Comparison of ENCODE assay signal across 9 mouse cellular contexts in the genomic region with DNA sequence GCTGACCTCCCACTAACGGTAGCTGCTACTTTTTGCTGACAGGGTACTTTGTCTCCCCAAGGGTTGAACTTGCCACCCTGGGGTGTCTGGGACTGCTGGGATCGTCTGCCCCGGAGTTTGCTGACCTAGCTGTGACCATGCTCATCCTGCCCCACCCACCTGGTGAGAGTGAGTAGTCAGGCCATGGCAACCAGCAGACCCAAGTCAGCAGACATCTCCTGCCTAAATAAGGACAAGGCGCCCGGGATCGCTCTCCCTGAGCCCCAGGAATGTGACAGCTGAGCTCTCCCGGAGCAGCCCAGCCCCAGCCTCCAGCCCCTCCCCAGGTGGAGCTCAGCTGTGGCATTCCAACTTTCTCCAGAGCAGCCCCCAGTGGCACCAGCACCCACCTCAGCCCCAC. TPM values are rescaled to one million over a fixed set of nuclear protein-coding genes. Genes with fewer than 3 reads are reported as not detected.
DNase-seq lines count a peak whose midpoint lies in the region; ATAC-seq lines count a peak whose summit lies in the region.
"Had no signal": no experiment of that assay in that cellular context is flagged by ENCODE, and none has a peak within 500 bp of the region (broad histone marks: within the 10 kb centered on the region; RNA-seq: fewer than 3 reads in every experiment).

No protein-coding gene starts in this region.

- DNase-seq in limb, embryonic 10.5 days (ENCODE audit: low spot score): no peak
- peak; percentile 24 for DNase-seq in embryonic facial prominence, embryonic 10.5 days (ENCODE audit: low spot score)
- DNase-seq in heart, embryonic 10.5 days (ENCODE audit: low spot score): peak; percentile 97
- peak; percentile 16 for DNase-seq in lung, postnatal 14 days
- DNase-seq in spleen, postnatal 14 days (ENCODE audit: low spot score in 2 of 2): no peak
- DNase-seq: spleen, adult 18-20 months had no signal

- H3K4me1 ChIP-seq in limb, embryonic 13.5 days: peaks cover 28% of the 10 kb centered on the region
- H3K4me1 ChIP-seq in limb, embryonic 10.5 days: peaks cover 6% of the 10 kb centered on the region; the same call in 1 of the 2 replicates
- H3K4me1 ChIP-seq in embryonic facial prominence, embryonic 10.5 days: peaks cover 9% of the 10 kb centered on the region
- H3K4me1 ChIP-seq in heart, embryonic 10.5 days: peaks cover 90% of the 10 kb centered on the region
- H3K4me1 ChIP-seq in neural tube, embryonic 15.5 days: peaks cover 10% of the 10 kb centered on the region

- peaks cover 3% of the 10 kb centered on the region; the same call in 1 of the 2 replicates for H3K27me3 ChIP-seq in limb, embryonic 13.5 days
- H3K27me3 ChIP-seq in limb, embryonic 10.5 days (ENCODE audit: low read depth, poor library complexity, severe bottlenecking): no peaks in the 10 kb centered on the region
- no peaks in the 10 kb centered on the region for H3K27me3 ChIP-seq in embryonic facial prominence, embryonic 10.5 days (replicated peaks; ENCODE audit: low read depth, poor library complexity, severe bottlenecking)
- H3K27me3 ChIP-seq in heart, embryonic 10.5 days (ENCODE audit: insufficient read depth, poor library complexity, severe bottlenecking): no peaks in the 10 kb centered on the region
- H3K27me3 ChIP-seq in neural tube, embryonic 15.5 days (replicated peaks): 0 out of 2 replicates have a peak, but pooled peaks cover 3% of the 10 kb centered on the region

- WGBS in limb, embryonic 13.5 days: 14% methylated on average over 7 of the region's 7 CpGs
- 18% methylated on average over 7 of the region's 7 CpGs for WGBS in limb, embryonic 10.5 days
- 22% methylated on average over 7 of the region's 7 CpGs for WGBS in embryonic facial prominence, embryonic 10.5 days
- 6% methylated on average over 7 of the region's 7 CpGs for WGBS in heart, embryonic 10.5 days
- WGBS in neural tube, embryonic 15.5 days: 32% methylated on average over 7 of the region's 7 CpGs

- no peak overlapping the region for H3K27ac ChIP-seq in limb, embryonic 13.5 days
- H3K27ac ChIP-seq in limb, embryonic 10.5 days: no peak overlapping the region
- no peak overlapping the region for H3K27ac ChIP-seq in embryonic facial prominence, embryonic 10.5 days (replicated peaks)
- H3K27ac ChIP-seq in heart, embryonic 10.5 days: peak overlapping the region; percentile 88
- no peak overlapping the region for H3K27ac ChIP-seq in neural tube, embryonic 15.5 days (replicated peaks)

- peak; percentile 75 for ATAC-seq in limb, embryonic 13.5 days (ENCODE audit: low FRiP score, low read depth)
- no peak for ATAC-seq in neural tube, embryonic 15.5 days (ENCODE audit: low FRiP score)
- ATAC-seq in cerebellum, adult (ENCODE audit: insufficient number of reproducible peaks, low FRiP score, low TSS enrichment): no peak

- no peaks in the 10 kb centered on the region for H3K9me3 ChIP-seq in limb, embryonic 13.5 days
- H3K9me3 ChIP-seq in limb, embryonic 10.5 days (replicated peaks): no peaks in the 10 kb centered on the region
- no peaks in the 10 kb centered on the region for H3K9me3 ChIP-seq in embryonic facial prominence, embryonic 10.5 days
- H3K9me3 ChIP-seq in heart, embryonic 10.5 days: no peaks in the 10 kb centered on the region
- no peaks in the 10 kb centered on the region for H3K9me3 ChIP-seq in neural tube, embryonic 15.5 days (replicated peaks)

- H3K4me3 ChIP-seq in limb, embryonic 13.5 days: no peak overlapping the region
- H3K4me3 ChIP-seq in limb, embryonic 10.5 days: no peak overlapping the region
- no peak overlapping the region for H3K4me3 ChIP-seq in embryonic facial prominence, embryonic 10.5 days
- H3K4me3 ChIP-seq in heart, embryonic 10.5 days: peak overlapping the region; percentile 16; the same call in 1 of the 2 replicates
- H3K4me3 ChIP-seq in neural tube, embryonic 15.5 days (replicated peaks): no peak overlapping the region

- no peak overlapping the region for H3K9ac ChIP-seq in limb, embryonic 13.5 days
- H3K9ac ChIP-seq in neural tube, embryonic 15.5 days (replicated peaks): no peak overlapping the region

- H3K36me3 ChIP-seq in limb, embryonic 13.5 days: no peaks in the 10 kb centered on the region
- no peaks in the 10 kb centered on the region for H3K36me3 ChIP-seq in limb, embryonic 10.5 days
- H3K36me3 ChIP-seq in embryonic facial prominence, embryonic 10.5 days (replicated peaks): no peaks in the 10 kb centered on the region
- peaks cover 14% of the 10 kb centered on the region; the same call in 1 of the 2 replicates for H3K36me3 ChIP-seq in heart, embryonic 10.5 days
- no peaks in the 10 kb centered on the region for H3K36me3 ChIP-seq in neural tube, embryonic 15.5 days

- H3K4me2 ChIP-seq in limb, embryonic 13.5 days (replicated peaks): no peak overlapping the region
- H3K4me2 ChIP-seq in neural tube, embryonic 15.5 days: no peak overlapping the region

RNA-seq across cellular contexts. Expression of gene Jph2, which starts 44.1 kb away (rescaled TPM):
- 2.4 and 2.7 TPM in 2 replicates for polyA plus RNA-seq in limb, embryonic 13.5 days (2015; fragmentation: Nextera tagmentation; extraction: Ambion mirVana)
- polyA plus RNA-seq in limb, embryonic 10.5 days (2016; fragmentation: Nextera tagmentation; extraction: Ambion mirVana): 0.59 and 0.71 TPM in 2 replicates
- 0.52 and 0.83 TPM in 2 replicates for polyA plus RNA-seq in embryonic facial prominence, embryonic 10.5 days (2016; fragmentation: Nextera tagmentation; extraction: Ambion mirVana)
- 32.5 and 43.7 TPM in 2 replicates for polyA plus RNA-seq in heart, embryonic 10.5 days (2016; fragmentation: Nextera tagmentation; extraction: Ambion mirVana)
- polyA plus RNA-seq in neural tube, embryonic 15.5 days (2015; fragmentation: Nextera tagmentation; extraction: Ambion mirVana): 0.96 and 2.0 TPM in 2 replicates

Comparison
In these comparisons a context has a peak if more than half of its experiments do, and no peak if none do; other contexts are left out.
1. DNase-seq: peak in embryonic facial prominence, embryonic 10.5 days (single experiment), heart, embryonic 10.5 days (single experiment) and lung, postnatal 14 days (single experiment); none in limb, embryonic 10.5 days (single experiment) and spleen, postnatal 14 days (0 of 2).